In genomic region chr14:31435930-31436693, GRCm38 (mm10) we compare ENCODE assay signal across 8 mouse cellular contexts. TPM values are rescaled to one million over a fixed set of nuclear protein-coding genes. Genes with fewer than 3 reads are reported as not detected.
A peak's percentile ranks its signal among the peaks of the same experiment; 100 is the strongest.
DNase-seq lines count a peak whose midpoint lies in the region; ATAC-seq and TF ChIP-seq lines count a peak whose summit lies in the region.

Sh3bp5 (minus strand) TSS chr14:31436078.

- peak; percentile 36 for TF ChIP-seq EP300 in CH12.LX (IDR thresholded peaks at IDR 0.05; ENCODE audit: low read length)

- peaks cover 5 to 54% of the 10 kb centered on the region in 2 experiments; a peak in 3 of 4 replicates for H3K4me1 ChIP-seq in CH12.LX (ENCODE audit: control insufficient read depth in 1 of 2, insufficient read depth in 2 of 2)
- H3K4me1 ChIP-seq in forebrain, embryonic 10.5 days = peaks cover 49% of the 10 kb centered on the region
- peaks cover 5 to 9% of the 10 kb centered on the region in 2 experiments for H3K4me1 ChIP-seq in heart, embryonic 14.5 days (ENCODE audit: control insufficient read depth in 2 of 2, insufficient read depth in 2 of 2, low read length in 2 of 2)
- H3K4me1 ChIP-seq in liver, embryonic 11.5 days (replicated peaks; ENCODE audit: control insufficient read depth, insufficient read depth, low read length) = peaks cover 18% of the 10 kb centered on the region

- no peaks in the 10 kb centered on the region for H3K27me3 ChIP-seq in CH12.LX (replicated peaks)
- peaks cover 40% of the 10 kb centered on the region for H3K27me3 ChIP-seq in forebrain, embryonic 10.5 days (ENCODE audit: poor library complexity, severe bottlenecking)
- H3K27me3 ChIP-seq in heart, embryonic 14.5 days (ENCODE audit: control insufficient read depth, insufficient read depth, low read length) = no peaks in the 10 kb centered on the region
- peaks cover 8% of the 10 kb centered on the region for H3K27me3 ChIP-seq in liver, embryonic 11.5 days (replicated peaks; ENCODE audit: control insufficient read depth, insufficient read depth, low read length)
- H3K27me3 ChIP-seq in myocyte (ENCODE audit: control insufficient read depth, insufficient read depth, insufficient read length) = no peaks in the 10 kb centered on the region

- H3K9me3 ChIP-seq in CH12.LX (replicated peaks; ENCODE audit: low read length) = no peaks in the 10 kb centered on the region
- H3K9me3 ChIP-seq in forebrain, embryonic 10.5 days = no peaks in the 10 kb centered on the region
- no peaks in the 10 kb centered on the region for H3K9me3 ChIP-seq in heart, embryonic 14.5 days (ENCODE audit: control insufficient read depth, low read length)
- H3K9me3 ChIP-seq in liver, embryonic 11.5 days (ENCODE audit: control insufficient read depth, low read length) = no peaks in the 10 kb centered on the region

- dilution Hi-C loops in CH12.LX (cut with MboI; ENCODE audit: extremely low pct_ligation_motif_present, extremely low pct_unique_long_range_greater_than_20kb, low sequenced_read_pairs) = no loop called here

- peak; percentile 74 for TF ChIP-seq RAD21 in CH12.LX (IDR thresholded peaks at IDR 0.05; ENCODE audit: low read depth, low read length)

- WGBS in forebrain, embryonic 10.5 days = 11% methylated on average over 49 of the region's 49 CpGs
- WGBS in heart, embryonic 14.5 days = 8% methylated on average over 49 of the region's 49 CpGs
- WGBS in liver, embryonic 11.5 days = 9% methylated on average over 49 of the region's 49 CpGs

- H3K27ac ChIP-seq in CH12.LX (ENCODE audit: insufficient read depth, low read depth) = peak within 1 kb of the TSS; percentile 70
- peak within 1 kb of the TSS; percentile 85 for H3K27ac ChIP-seq in forebrain, embryonic 10.5 days
- H3K27ac ChIP-seq in heart, embryonic 14.5 days (replicated peaks in 1 of 2; ENCODE audit: control insufficient read depth in 1 of 2, insufficient read depth in 1 of 2, low read depth in 2 of 2, low read length in 2 of 2) = peak within 1 kb of the TSS; percentile 28 to 61
- peak within 1 kb of the TSS; percentile 74 for H3K27ac ChIP-seq in liver, embryonic 11.5 days (ENCODE audit: low read depth, low read length)

- peak within 1 kb of the TSS; percentile 48 for H3K4me2 ChIP-seq in CH12.LX (ENCODE audit: insufficient read depth, low read depth, poor library complexity, severe bottlenecking)
- peak within 1 kb of the TSS; percentile 99 for H3K4me2 ChIP-seq in heart, embryonic 14.5 days (ENCODE audit: low read length)
- peak within 1 kb of the TSS; percentile 98 for H3K4me2 ChIP-seq in liver, embryonic 11.5 days
- H3K4me2 ChIP-seq in myocyte (ENCODE audit: low read depth) = peak within 1 kb of the TSS; percentile 97

- peak within 1 kb of the TSS; percentile 65 for H3K9ac ChIP-seq in CH12.LX (ENCODE audit: insufficient read depth, low read depth)
- peak within 1 kb of the TSS; percentile 88 for H3K9ac ChIP-seq in heart, embryonic 14.5 days (ENCODE audit: low read length)
- peak within 1 kb of the TSS; percentile 78 for H3K9ac ChIP-seq in liver, embryonic 11.5 days (ENCODE audit: low read depth, low read length)

- DNase-seq in CH12.LX (ENCODE audit: extremely low read depth) = peak; percentile 92
- DNase-seq in c-Kit-positive CD71-negative TER-119-negative erythroid progenitor cells, embryonic 14.5 days (ENCODE audit: low read depth) = peak; percentile 84
- DNase-seq in forebrain, embryonic 10.5 days (ENCODE audit: extremely low spot score, low spot score) = peak; percentile 91
- DNase-seq in kidney, postnatal 10 days = peak; percentile 96
- peak; percentile 86 for DNase-seq in liver, embryonic 11.5 days (ENCODE audit: low spot score)
- DNase-seq in spleen, postnatal 4 days (ENCODE audit: low spot score in 2 of 2) = peak; percentile 92 to 97

- TF ChIP-seq POLR2A in CH12.LX (IDR thresholded peaks at IDR 0.05; ENCODE audit: low read depth, low read length) (peak; percentile 77; the same call in 1 of the 2 replicates), myocyte (IDR thresholded peaks at IDR 0.05; ENCODE audit: insufficient read length, low read depth) (peak; percentile 87)

- H3K4me3 ChIP-seq in CH12.LX (replicated peaks in 1 of 3; ENCODE audit: low read depth in 2 of 3, low read length in 2 of 3, poor library complexity in 1 of 3) (peak within 1 kb of the TSS; percentile 88 to 100 (median 98)), myocyte (peak within 1 kb of the TSS; percentile 72)
- peak within 1 kb of the TSS; percentile 72 for H3K4me3 ChIP-seq in forebrain, embryonic 10.5 days
- H3K4me3 ChIP-seq in heart, embryonic 14.5 days (ENCODE audit: control insufficient read depth in 1 of 2, insufficient read depth in 1 of 2, low read depth in 1 of 2, low read length in 2 of 2) = peak within 1 kb of the TSS; percentile 74 to 86
- peak within 1 kb of the TSS; percentile 75 for H3K4me3 ChIP-seq in liver, embryonic 11.5 days (ENCODE audit: low read depth, low read length)

- peaks cover 45% of the 10 kb centered on the region for H3K79me2 ChIP-seq in CH12.LX (replicated peaks; ENCODE audit: control insufficient read depth, extremely low read depth, insufficient read depth, poor library complexity, severe bottlenecking)
- no peaks in the 10 kb centered on the region for H3K79me2 ChIP-seq in myocyte (ENCODE audit: control insufficient read depth, insufficient read depth)

- peak within 1 kb of the TSS; percentile 87 for H3ac ChIP-seq in myocyte (ENCODE audit: control insufficient read depth, insufficient read length)

- peak; percentile 93 for ATAC-seq in heart, embryonic 14.5 days (ENCODE audit: insufficient number of reproducible peaks, insufficient read depth, low FRiP score, low read depth)
- ATAC-seq in liver, embryonic 11.5 days (replicated peaks; ENCODE audit: low FRiP score) = peak; percentile 89

- peak; percentile 57 to 97 for TF ChIP-seq CTCF in CH12.LX (conservative IDR thresholded peaks at IDR 0.05 in 1 of 2, IDR thresholded peaks at IDR 0.05 in 1 of 2; ENCODE audit: low read depth in 2 of 2, low read length in 2 of 2)

- H3K36me3 ChIP-seq in CH12.LX (replicated peaks in 1 of 2; ENCODE audit: control insufficient read depth in 1 of 2, insufficient read depth in 1 of 2, low read length in 1 of 2) (peaks cover 2 to 29% of the 10 kb centered on the region in 2 experiments), myocyte (ENCODE audit: control insufficient read depth, insufficient read depth) (no peaks in the 10 kb centered on the region)
- no peaks in the 10 kb centered on the region for H3K36me3 ChIP-seq in forebrain, embryonic 10.5 days (replicated peaks)
- H3K36me3 ChIP-seq in heart, embryonic 14.5 days (ENCODE audit: control insufficient read depth, insufficient read depth, low read length) = no peaks in the 10 kb centered on the region
- H3K36me3 ChIP-seq in liver, embryonic 11.5 days (ENCODE audit: control insufficient read depth, insufficient read depth, low read length) = peaks cover 2% of the 10 kb centered on the region; the same call in 1 of the 2 replicates

- in situ Hi-C loops in CH12.LX (cut with MboI; ENCODE audit: low pct_ligation_motif_present, low pct_unique_long_range_greater_than_20kb, low sequenced_read_pairs) = no loop called here

TF ChIP-seq in CH12.LX, 34 proteins besides CTCF, POLR2A, EP300 and RAD21 (continues in another document):
- TF ChIP-seq ZMIZ1 (IDR thresholded peaks at IDR 0.05; ENCODE audit: low read depth, low read length) (peak; percentile 59; the same call in 1 of the 2 replicates), MXI1 (IDR thresholded peaks at IDR 0.05; ENCODE audit: low read depth, low read length) (peak; percentile 70; the same call in 1 of the 2 replicates), E2F4 (IDR thresholded peaks at IDR 0.05; ENCODE audit: insufficient replicate concordance, low read depth, low read length) (no peak), IRF4 (IDR thresholded peaks at IDR 0.05; ENCODE audit: low read depth, low read length) (peak; percentile 82), SMC3 (IDR thresholded peaks at IDR 0.05; ENCODE audit: low read depth, low read length) (peak; percentile 92), TBP (conservative IDR thresholded peaks at IDR 0.05; ENCODE audit: low read depth, low read length) (no peak), NRF1 (IDR thresholded peaks at IDR 0.05; ENCODE audit: low read depth, low read length) (peak; percentile 49), MAX (IDR thresholded peaks at IDR 0.05; ENCODE audit: low read length) (peak; percentile 31; the same call in 1 of the 2 replicates), NELFE (IDR thresholded peaks at IDR 0.05; ENCODE audit: low read depth, low read length) (peak; percentile 71), POLR2AphosphoS2 (IDR thresholded peaks at IDR 0.05; ENCODE audit: low read depth, low read length) (no peak), RCOR1 (conservative IDR thresholded peaks at IDR 0.05; ENCODE audit: low read depth, low read length) (0 out of 2 replicates have a peak, but pooled peaks have one; percentile 33)

TF ChIP-seq in myocyte, 11 proteins besides CTCF, POLR2A, EP300 and RAD21:
- TF ChIP-seq TCF12 (IDR thresholded peaks at IDR 0.05; ENCODE audit: insufficient read depth, poor library complexity, severe bottlenecking) = no peak
- no peak for TF ChIP-seq MAX (IDR thresholded peaks at IDR 0.05; ENCODE audit: low read depth)
- no peak for TF ChIP-seq CEBPB (IDR thresholded peaks at IDR 0.05; ENCODE audit: insufficient read depth, poor library complexity, severe bottlenecking)
- TF ChIP-seq E2F4 (IDR thresholded peaks at IDR 0.05; ENCODE audit: insufficient read depth) = no peak
- peak; percentile 65 for TF ChIP-seq POLR2AphosphoS2 (IDR thresholded peaks at IDR 0.05; ENCODE audit: insufficient read length, low read depth)
- no peak for TF ChIP-seq TCF3 (IDR thresholded peaks at IDR 0.05; ENCODE audit: insufficient read length, low read depth)
- TF ChIP-seq MYOG (IDR thresholded peaks at IDR 0.05; ENCODE audit: control insufficient read depth in 1 of 3, insufficient read depth in 1 of 3, insufficient read length in 2 of 3, low read depth in 2 of 3) = peak in 1 of 3 experiments; percentile 46
- TF ChIP-seq MYOD1 (IDR thresholded peaks at IDR 0.05; ENCODE audit: control insufficient read depth in 1 of 3, insufficient read length in 2 of 3, low read depth in 2 of 3) = peak in 2 of 3 experiments; percentile 1 to 50
- TF ChIP-seq USF1 (IDR thresholded peaks at IDR 0.05; ENCODE audit: low read depth) = no peak
- TF ChIP-seq SRF (IDR thresholded peaks at IDR 0.05; ENCODE audit: control insufficient read depth, insufficient read length, low read depth) = peak; percentile 57
- no peak for TF ChIP-seq REST (IDR thresholded peaks at IDR 0.05; ENCODE audit: insufficient read depth, insufficient read length)

RNA-seq across cellular contexts. Expression of gene Sh3bp5, which starts in this region (rescaled TPM):
- 50.2 and 64.6 TPM in 2 replicates for total RNA-seq in CH12.LX (2012; rRNA removed)
- total RNA-seq in CH12.LX (2014; rRNA removed) = 53.0 and 57.4 TPM in 2 replicates
- polyA plus RNA-seq in CH12.LX (2012; ENCODE audit: insufficient read length, low read depth) = 158 and 164 TPM in 2 replicates
- polyA plus RNA-seq in forebrain, embryonic 10.5 days (2016; fragmentation: Nextera tagmentation; extraction: Ambion mirVana) = 17.6 and 18.3 TPM in 2 replicates
- 13.0 and 13.5 TPM in 2 replicates for polyA plus RNA-seq in heart, embryonic 14.5 days (2014; fragmentation: Nextera tagmentation; extraction: Ambion mirVana)
- polyA plus RNA-seq in liver, embryonic 11.5 days (2014; fragmentation: Nextera tagmentation; extraction: Ambion mirVana) = 15.0 and 17.3 TPM in 2 replicates
- 29.5 TPM for polyA plus RNA-seq in myocyte (2012; fragmentation: generic; extraction: Trizol)

Comparison
In these comparisons a context has a peak if more than half of its experiments do, and no peak if none do; other contexts are left out.
1. Peak in every context shown above with its lines: DNase-seq, ATAC-seq, H3K4me3 ChIP-seq and H3K27ac ChIP-seq.
2. H3K4me2 ChIP-seq: peak in every context shown above with its lines; median percentile 99 in heart, embryonic 14.5 days; 98 in liver, embryonic 11.5 days; 97 in myocyte; 48 in CH12.LX.